Mouse (Mus musculus) hindbrain, postnatal 0 days (tissue): ENCODE measurements around the gene Hc. TPM values are rescaled to one million over a fixed set of nuclear protein-coding genes. Genes with fewer than 3 reads are reported as not detected.

Source experiments
- ATAC-seq: fragments of 200-750 bp; cut with Nextera tagmentation; 2 replicates; pipeline ENCODE4 v1.8.0; 2017; ENCODE audit warnings: mild to moderate bottlenecking, moderate TSS enrichment, moderate library complexity
- DNase-seq: peaks from one replicate; pipeline ENCODE4 v3.0.0-alpha.2; 2015; ENCODE audit warnings: low spot score
- H3K27ac ChIP-seq: fragments of 300-500 bp; sonication (generic); 2 replicates; pipeline ENCODE4 v1.5.1; 2014; ENCODE audit warnings: mild to moderate bottlenecking
- H3K27me3 ChIP-seq: fragments of 300-500 bp; sonication (generic); 2 replicates; pipeline ENCODE4 v1.6.1; 2014; ENCODE audit warnings: low read length, mixed read lengths; ENCODE audit not compliant: insufficient read depth
- H3K36me3 ChIP-seq: fragments of 300-500 bp; sonication (generic); 2 replicates; pipeline ENCODE4 v1.6.1; 2014; ENCODE audit warnings: low read length, mixed read lengths; ENCODE audit not compliant: insufficient read depth
- H3K4me1 ChIP-seq: fragments of 300-500 bp; sonication (generic); 2 replicates; pipeline ENCODE4 v1.6.1; 2014; ENCODE audit warnings: antibody characterized with exemption, low read length, mixed read lengths; ENCODE audit not compliant: insufficient read depth
- H3K4me2 ChIP-seq: fragments of 300-500 bp; sonication (generic); 2 replicates; pipeline ENCODE4 v1.6.1; 2014; ENCODE audit warnings: low read depth, mild to moderate bottlenecking, low read length, moderate library complexity, mixed read lengths
- H3K4me3 ChIP-seq: fragments of 300-500 bp; sonication (generic); 2 replicates; pipeline ENCODE4 v1.5.1; 2014; ENCODE audit warnings: low read length
- H3K9ac ChIP-seq: fragments of 300-500 bp; sonication (generic); replicated peaks from 2 replicates; pipeline ENCODE4 v1.6.1; 2014; ENCODE audit warnings: mild to moderate bottlenecking, low read length, moderate library complexity, mixed read lengths
- H3K9me3 ChIP-seq: fragments of 300-500 bp; sonication (generic); 2 replicates; pipeline ENCODE4 v1.6.1; 2016; ENCODE audit warnings: low read length, mixed read lengths
- CTCF ChIP-seq: IDR thresholded peaks from 2 replicates; pipeline ENCODE4 v1.5.1; 2016; ENCODE audit warnings: antibody characterized with exemption, control low read depth, low read depth
- WGBS: fragments of 180-500 bp; shearing (Covaris S2); extraction: QIAGEN DNeasy Blood & Tissue Kit; methylation state at CpG from one replicate; pipeline ENCODE4 v1.1.7; 2014; 5-methylcytosine and 5-hydroxymethylcytosine counted together
- polyA plus RNA-seq: library from polyadenylated mRNA; unstranded; fragments of >200 nt; fragmentation: Nextera tagmentation; extraction: Ambion mirVana; gene quantifications from 2 replicates; pipeline ENCODE4 v1.2.1, GENCODE M21; 2015
- total RNA-seq: library from RNA; depleted of rRNA; stranded (reverse); fragments of >200 nt; gene quantifications from 2 replicates; pipeline ENCODE4 v1.2.3, GENCODE M21; 2014; rRNA removed

Gene Hc
- total and polyA plus RNA-seq, 2 experiments from 2014 or later, result 0.10 to 0.69 TPM

GRCm38 (mm10) chr2:34941061-34941675 is 120.1 kb downstream of the Hc start:
- ATAC-seq (no peak), DNase-seq (no peak)
- H3K27me3 ChIP-seq, result no peaks in the 10 kb centered on the region
- no peak overlapping the region for H3K4me2 ChIP-seq
- H3K27ac ChIP-seq, result no peak overlapping the region
- no peak overlapping the region for H3K9ac ChIP-seq
- no peak for TF ChIP-seq CTCF
- H3K4me1 ChIP-seq, result peaks cover 13% of the 10 kb centered on the region
- 66% methylated on average over 11 of the region's 11 CpGs for WGBS
- H3K4me3 ChIP-seq, result no peak overlapping the region
- H3K36me3 ChIP-seq, result no peaks in the 10 kb centered on the region
- no peaks in the 10 kb centered on the region for H3K9me3 ChIP-seq

- Histone ChIP-seq H3K27me3 (no peaks in the 10 kb centered on the region), H3K27ac (no peak overlapping the region), H3K36me3 (no peaks in the 10 kb centered on the region), H3K4me1 (peaks cover 13% of the 10 kb centered on the region), H3K9me3 (no peaks in the 10 kb centered on the region), H3K4me2 (no peak overlapping the region), H3K4me3 (no peak overlapping the region), H3K9ac (no peak overlapping the region)
- peak; percentile 17 for DNase-seq
- no peak for TF ChIP-seq CTCF
- no peak for ATAC-seq
- 54% methylated on average over 5 of the region's 5 CpGs for WGBS
These were observed 121.0 kb downstream of the Hc start for GRCm38 (mm10) chr2:34940246-34940645.

GRCm38 (mm10) chr2:34938269-34939208 is 122.7 kb downstream of the Hc start:
- H3K36me3 ChIP-seq, result no peaks in the 10 kb centered on the region
- H3K4me3 ChIP-seq, result no peak overlapping the region
- TF ChIP-seq CTCF, result no peak
- 49% methylated on average over 8 of the region's 8 CpGs for WGBS
- no peaks in the 10 kb centered on the region for H3K27me3 ChIP-seq
- DNase-seq (peak; percentile 51), ATAC-seq (0 out of 2 replicates have a peak, but pooled peaks have one; percentile 35)
- peaks cover 13% of the 10 kb centered on the region for H3K4me1 ChIP-seq
- H3K27ac ChIP-seq, result peak overlapping the region; percentile 38; the same call in 1 of the 2 replicates
- no peak overlapping the region for H3K9ac ChIP-seq
- H3K9me3 ChIP-seq, result no peaks in the 10 kb centered on the region
- no peak overlapping the region for H3K4me2 ChIP-seq

- no peaks in the 10 kb centered on the region for H3K27me3 ChIP-seq
- no peak overlapping the region for H3K4me3 ChIP-seq
- 0 out of 2 replicates have a peak, but pooled peaks have one; percentile 27 for ATAC-seq
- H3K4me2 ChIP-seq, result no peak overlapping the region
- H3K36me3 ChIP-seq, result no peaks in the 10 kb centered on the region
- no peak overlapping the region for H3K9ac ChIP-seq
- WGBS, result 50% methylated on average over 5 of the region's 5 CpGs
- no peak for TF ChIP-seq CTCF
- peaks cover 13% of the 10 kb centered on the region for H3K4me1 ChIP-seq
- peak overlapping the region; percentile 38; the same call in 1 of the 2 replicates for H3K27ac ChIP-seq
- DNase-seq, result no peak
- no peaks in the 10 kb centered on the region for H3K9me3 ChIP-seq
These were observed 123.8 kb downstream of the Hc start for GRCm38 (mm10) chr2:34937460-34937859.

Other genes with a start within 250 kb of the Hc start
- 94.9 and 112 TPM in 2 replicates for gene Fbxw2, start 235.1 kb downstream of the Hc start, total RNA-seq
- 111 and 118 TPM in 2 replicates for gene Fbxw2, start 235.1 kb downstream of the Hc start, polyA plus RNA-seq
- 0.16 TPM in 1 of 2 replicates, not detected in the other for gene Gm34653, start 228.4 kb downstream of the Hc start, total RNA-seq
- 0.09 TPM in 1 of 2 replicates, not detected in the other for gene Gm34653, start 228.4 kb downstream of the Hc start, polyA plus RNA-seq
- gene Cutal, start 187.0 kb downstream of the Hc start, total RNA-seq, result 0.26 and 0.65 TPM in 2 replicates
- gene Cutal, start 187.0 kb downstream of the Hc start, polyA plus RNA-seq, result 0.20 and 0.37 TPM in 2 replicates
- 37.6 and 39.4 TPM in 2 replicates for gene Psmd5, start 186.5 kb downstream of the Hc start, total RNA-seq
- 74.6 and 80.0 TPM in 2 replicates for gene Psmd5, start 186.5 kb downstream of the Hc start, polyA plus RNA-seq
- gene Phf19, start 147.4 kb downstream of the Hc start, total RNA-seq, result 1.7 and 2.5 TPM in 2 replicates
- 1.3 and 3.1 TPM in 2 replicates for gene Phf19, start 147.4 kb downstream of the Hc start, polyA plus RNA-seq
- gene Traf1, start 99.7 kb downstream of the Hc start, total RNA-seq, result 1.0 and 2.6 TPM in 2 replicates
- gene Traf1, start 99.7 kb downstream of the Hc start, polyA plus RNA-seq, result 3.4 and 3.9 TPM in 2 replicates
- gene AI182371, start 40.1 kb upstream of the Hc start, total RNA-seq, result 0.29 TPM in 1 of 2 replicates, not detected in the other
- 0.30 and 0.48 TPM in 2 replicates for gene AI182371, start 40.1 kb upstream of the Hc start, polyA plus RNA-seq
- 6.5 and 10.5 TPM in 2 replicates for gene Cntrl, start 48.1 kb upstream of the Hc start, total RNA-seq
- 9.0 and 10.7 TPM in 2 replicates for gene Cntrl, start 48.1 kb upstream of the Hc start, polyA plus RNA-seq
- 65.2 and 79.8 TPM in 2 replicates for gene Rab14, start 139.7 kb upstream of the Hc start, total RNA-seq
- 495 and 511 TPM in 2 replicates for gene Rab14, start 139.7 kb upstream of the Hc start, polyA plus RNA-seq
- gene Gsn, start 194.9 kb upstream of the Hc start, total RNA-seq, result 35.4 and 50.1 TPM in 2 replicates
- gene Gsn, start 194.9 kb upstream of the Hc start, polyA plus RNA-seq, result 33.8 and 39.4 TPM in 2 replicates